Mouse (Mus musculus) kidney, postnatal 25 days (tissue): ENCODE results near the gene Eps8.

Source experiments
- DNase-seq, 2 experiments: peaks; one replicate each; pipeline ENCODE4 v3.0.0; 2021; ENCODE audit warnings: mixed read lengths in 2 of 2

Gene Eps8

DNA sequence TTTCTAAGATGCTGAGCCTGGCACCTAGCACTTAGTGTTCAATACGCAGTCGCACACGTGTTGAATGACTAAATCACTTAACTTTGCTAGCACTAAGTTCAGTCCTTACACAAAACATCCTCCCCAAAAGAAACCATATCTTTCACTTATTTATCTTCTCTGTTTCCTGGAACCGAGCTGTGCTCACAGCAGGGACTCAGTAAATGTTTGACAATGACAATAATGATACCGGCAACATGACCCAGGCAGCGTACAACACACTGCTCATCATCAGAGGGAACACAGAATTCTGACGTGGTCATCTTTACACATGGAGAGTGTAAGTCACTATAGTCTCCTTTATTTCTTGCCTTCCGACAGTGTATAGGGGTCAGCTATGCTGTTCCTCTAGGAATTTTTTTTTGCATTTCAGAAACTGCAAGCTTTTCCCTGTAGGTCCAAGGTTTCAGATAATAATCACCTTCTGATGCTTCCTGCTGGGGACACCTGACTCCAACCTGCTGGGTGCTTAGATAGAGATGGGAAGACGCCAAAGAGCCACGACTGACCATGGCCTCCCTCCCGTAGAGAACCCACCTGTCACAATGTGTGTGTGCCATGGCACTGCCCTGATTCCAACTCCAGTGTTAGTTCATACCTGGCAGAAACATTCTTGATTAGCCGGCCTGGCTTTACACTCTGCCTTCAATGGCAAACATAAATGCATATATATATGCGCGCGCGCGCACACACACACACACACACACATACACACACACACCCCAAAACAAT is 46.3 kb downstream of the Eps8 start:
- no peak for DNase-seq

- DNase-seq, result no peak
Observed at GRCm38 (mm10) chr6:137606541-137606940, 48.1 kb downstream of the Eps8 start.

GRCm38 (mm10) chr6:137604417-137605248 is 50.0 kb downstream of the Eps8 start:
- no peak for DNase-seq

DNA sequence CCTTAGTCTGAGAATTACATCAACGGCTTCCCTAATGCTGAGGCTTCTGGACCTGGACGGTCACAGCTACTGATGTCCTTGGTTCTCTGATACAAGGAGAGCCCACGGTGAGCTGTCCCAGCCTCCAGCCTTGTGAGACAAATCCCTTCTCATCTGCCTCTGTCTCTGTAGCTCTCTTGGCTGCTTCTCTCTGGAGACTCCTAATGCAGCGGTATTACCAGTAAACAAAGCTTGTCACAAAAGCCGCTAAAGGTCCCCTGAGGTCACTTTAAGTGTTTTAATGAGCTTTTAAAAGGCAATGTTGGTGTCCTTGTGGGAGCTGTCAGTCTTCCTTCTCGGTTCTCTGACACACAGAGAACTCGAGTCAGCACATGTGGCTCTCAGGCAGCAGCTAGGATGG is 56.4 kb downstream of the Eps8 start:
- no peak for DNase-seq

GRCm38 (mm10) chr6:137597442-137598058 is 57.1 kb downstream of the Eps8 start:
- DNase-seq, result no peak

DNA sequence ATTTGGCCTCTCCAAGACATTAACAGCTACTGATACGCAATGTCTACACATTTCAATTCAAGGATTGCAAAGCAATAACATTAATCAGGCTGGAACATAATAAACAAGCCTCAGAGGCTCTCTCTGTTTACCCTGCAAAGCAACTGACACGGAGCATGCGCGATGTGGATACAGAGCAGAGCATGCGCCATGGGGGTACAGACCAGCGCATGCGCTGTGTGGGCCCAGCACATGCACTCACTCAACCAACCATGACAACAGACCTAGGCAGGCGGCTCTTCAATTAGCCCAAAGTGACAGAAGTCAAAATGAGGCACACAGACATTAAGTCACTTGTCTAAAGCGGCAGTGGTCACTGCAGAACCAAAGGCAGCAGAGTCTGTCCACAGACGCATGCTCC is 62.1 kb downstream of the Eps8 start:
- DNase-seq, result no peak

- DNase-seq, result no peak
Observed at GRCm38 (mm10) chr6:137589245-137589618, 65.4 kb downstream of the Eps8 start.

DNA sequence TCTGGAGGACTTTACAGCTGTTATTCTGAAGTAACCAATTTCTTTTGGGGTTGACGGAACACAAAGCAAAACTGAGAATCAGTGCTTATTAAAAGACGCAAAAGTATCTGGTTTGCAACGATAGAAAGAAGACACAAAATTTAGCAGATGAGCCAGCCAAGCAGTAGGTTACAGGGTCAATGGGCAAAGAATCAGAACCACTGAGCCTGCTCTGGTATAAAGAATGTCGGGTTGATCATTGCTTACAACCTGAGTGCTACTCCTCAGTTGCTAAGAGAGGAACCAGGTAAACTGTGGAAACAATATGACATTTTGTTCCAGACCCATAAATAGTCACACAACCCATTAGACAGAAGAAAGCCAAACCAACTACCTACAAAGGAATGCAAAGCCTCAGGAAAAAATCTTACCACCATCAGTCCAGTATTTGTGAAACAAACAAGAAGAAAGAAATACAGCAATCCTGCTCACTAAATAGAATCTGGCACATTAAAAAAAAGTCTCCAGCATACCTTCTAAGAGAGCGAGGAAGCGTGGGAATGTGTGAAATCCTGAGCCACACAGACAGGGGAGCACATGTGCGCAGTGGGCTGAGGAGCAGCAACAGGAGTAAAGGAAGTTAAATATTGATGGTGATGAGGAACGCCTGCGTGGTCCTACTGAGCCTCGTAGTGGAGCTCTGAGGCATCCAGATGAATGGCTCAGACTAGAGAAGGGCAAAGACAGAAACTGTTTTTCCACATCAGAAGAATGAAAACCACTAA is 66.0 kb downstream of the Eps8 start:
- DNase-seq, result peak; percentile 20 to 43

GRCm38 (mm10) chr6:137587866-137588265 is 66.8 kb downstream of the Eps8 start:
- DNase-seq, result peak; percentile 66 to 82

- DNase-seq, result no peak
Observed at GRCm38 (mm10) chr6:137585229-137585628, 69.4 kb downstream of the Eps8 start.

DNA sequence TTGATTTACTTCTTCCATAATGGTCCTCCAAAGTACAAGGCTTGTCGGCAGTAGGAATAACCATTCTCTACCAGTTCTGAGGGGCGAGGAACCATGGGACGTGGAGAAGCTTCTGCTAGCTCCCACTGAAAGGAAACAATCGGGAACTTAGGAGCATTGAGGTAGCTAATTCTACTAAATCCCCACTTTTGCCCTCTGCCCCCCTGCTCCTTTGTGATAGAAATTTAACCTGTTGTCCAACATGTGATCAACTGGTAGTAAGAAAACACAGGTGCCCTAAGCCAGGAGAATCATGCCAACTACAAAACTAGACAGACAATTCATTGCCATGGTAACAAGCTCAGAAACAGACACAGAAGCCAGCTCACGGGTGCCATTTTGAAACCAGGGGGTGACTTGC is 71.6 kb downstream of the Eps8 start:
- DNase-seq, result no peak

GRCm38 (mm10) chr6:137582207-137582889 is 72.3 kb downstream of the Eps8 start:
- no peak for DNase-seq

GRCm38 (mm10) chr6:137581331-137582010 is 73.2 kb downstream of the Eps8 start:
- no peak for DNase-seq

GRCm38 (mm10) chr6:137580503-137580902 is 74.2 kb downstream of the Eps8 start:
- no peak for DNase-seq

DNA sequence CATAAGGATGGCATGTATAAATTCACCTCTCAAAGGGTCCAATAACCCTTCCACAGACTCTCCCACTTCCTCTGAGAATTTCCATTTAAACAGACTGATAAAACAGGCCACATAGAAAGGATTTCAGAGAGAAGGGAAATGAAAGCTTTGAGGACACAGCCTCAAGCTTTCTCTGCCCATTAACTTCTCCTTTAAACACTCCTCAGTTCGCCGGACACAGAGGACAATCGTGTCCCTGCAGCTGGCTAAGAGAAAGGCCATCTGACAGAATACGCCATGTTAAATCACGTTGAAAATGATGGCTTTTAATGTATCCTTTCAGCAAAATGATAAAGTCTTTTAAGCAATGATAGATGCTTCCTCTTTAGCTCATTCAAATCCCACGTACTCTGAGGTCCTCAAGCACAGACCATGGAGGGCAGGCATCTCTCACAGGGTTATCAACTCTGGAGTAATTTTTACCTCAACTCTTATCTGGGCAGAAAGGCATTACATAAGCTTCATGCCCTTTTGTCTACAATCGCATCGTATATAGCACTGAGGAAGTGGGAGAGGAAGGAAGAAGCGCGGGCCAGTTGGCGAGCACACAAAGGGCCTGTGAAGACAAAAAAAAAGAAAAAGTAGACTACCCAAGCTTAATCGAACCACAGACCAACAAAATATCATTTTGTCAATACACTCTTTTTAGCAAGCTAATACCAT is 77.9 kb downstream of the Eps8 start:
- no peak for DNase-seq

DNA sequence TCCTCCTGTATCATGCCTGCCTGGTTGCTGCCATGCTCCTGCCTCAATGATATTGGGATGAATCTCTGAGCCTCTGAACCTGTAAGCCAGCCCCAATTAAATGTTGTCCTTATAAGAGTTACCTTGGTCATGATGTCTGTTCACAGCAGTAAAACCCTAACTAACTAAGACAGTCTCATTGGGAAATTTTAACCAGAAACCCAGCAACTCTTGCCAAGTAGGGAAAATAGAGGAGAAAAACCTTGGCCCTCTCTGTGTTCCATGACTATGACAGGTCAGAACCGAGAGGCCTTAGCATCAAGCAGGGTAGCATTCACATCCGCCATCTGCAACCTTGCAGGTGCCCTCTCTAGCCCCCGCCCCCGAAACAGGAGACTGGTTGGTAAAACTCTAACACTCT is 78.6 kb downstream of the Eps8 start:
- DNase-seq, result no peak

GRCm38 (mm10) chr6:137573897-137574296 is 80.8 kb downstream of the Eps8 start:
- DNase-seq, result no peak

DNA sequence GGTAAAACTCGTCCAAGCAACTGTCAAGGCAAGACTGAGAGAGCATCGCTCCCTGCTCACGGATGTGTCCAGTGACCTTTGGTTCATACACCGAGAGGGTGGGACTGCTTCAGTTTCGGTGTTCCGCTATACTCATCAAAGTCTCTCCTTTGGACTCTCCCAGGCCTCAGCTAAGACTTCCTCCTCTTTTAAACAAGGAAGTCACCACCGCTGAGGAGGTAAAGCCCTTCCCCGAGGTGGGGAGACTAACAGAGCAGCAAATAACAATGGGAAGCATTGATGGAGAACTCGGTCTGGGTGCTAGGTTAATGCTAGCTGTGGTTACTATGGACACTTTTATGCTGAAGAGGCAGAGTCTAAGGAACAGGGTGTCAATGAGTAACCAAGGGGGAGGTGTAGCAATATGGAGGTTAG is 84.0 kb downstream of the Eps8 start:
- DNase-seq, result peak; percentile 66 to 82

GRCm38 (mm10) chr6:137570019-137570418 is 84.7 kb downstream of the Eps8 start:
- DNase-seq, result no peak

DNA sequence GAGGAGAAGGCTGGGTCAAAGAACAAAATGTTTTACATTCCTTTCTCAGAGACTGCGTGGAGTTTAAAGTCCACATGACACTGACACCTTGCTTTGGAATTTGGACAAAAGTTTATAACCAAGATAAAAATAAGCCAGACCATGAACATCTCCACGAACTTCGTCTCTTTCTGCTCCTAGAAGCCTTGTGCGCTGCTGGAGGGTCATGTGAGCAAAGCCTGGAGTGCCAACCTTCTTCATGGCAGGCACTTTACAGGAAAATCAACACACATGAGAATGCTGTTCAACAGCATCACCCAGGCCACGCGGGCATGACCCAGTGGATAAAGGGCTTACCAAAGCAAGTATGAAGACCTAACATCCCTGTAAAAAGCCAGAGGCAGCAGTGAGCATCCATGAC is 85.6 kb downstream of the Eps8 start:
- DNase-seq, result peak; percentile 54 to 72

- DNase-seq, result no peak
Observed at GRCm38 (mm10) chr6:137565890-137566289, 88.8 kb downstream of the Eps8 start.
